ENCODE assay signal across 7 mouse cellular contexts in the genomic region with DNA sequence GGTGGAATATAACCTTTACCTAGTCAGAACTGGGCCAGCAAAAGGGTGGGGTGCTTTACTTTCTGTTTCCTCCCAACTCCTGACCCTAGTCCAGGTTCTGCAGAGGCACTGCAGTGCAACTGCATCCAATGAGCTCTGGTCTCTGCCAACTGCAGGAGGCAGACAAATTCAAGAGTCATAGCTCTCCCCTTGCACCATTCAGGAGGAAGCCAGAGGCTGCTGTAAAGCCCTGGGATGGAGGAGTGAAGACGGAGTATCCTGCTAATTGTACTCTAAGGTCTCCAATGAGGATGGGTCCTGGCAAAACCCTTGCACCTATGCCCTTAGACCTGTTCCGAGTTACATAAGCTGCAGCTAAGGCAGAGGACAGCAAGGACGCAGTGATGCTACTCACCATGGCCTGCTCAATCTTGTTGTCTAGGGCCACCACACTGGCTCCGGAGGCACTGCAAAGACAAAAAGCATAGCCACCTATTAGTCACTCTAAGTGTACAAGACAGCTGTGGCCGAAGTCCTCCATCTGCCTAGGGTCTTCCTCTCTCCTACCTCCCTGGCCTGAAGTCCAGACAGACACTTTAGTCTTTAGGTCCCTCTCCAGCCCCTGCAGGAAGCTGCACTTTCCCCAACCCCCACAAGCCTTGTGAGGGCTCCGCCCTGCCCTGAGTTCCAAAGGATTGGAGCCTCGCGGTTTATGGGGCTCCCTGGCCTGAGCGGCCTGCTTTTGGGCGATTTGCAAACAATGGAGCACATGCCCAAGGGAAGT. TPM values are rescaled to one million over a fixed set of nuclear protein-coding genes. Genes with fewer than 3 reads are reported as not detected.
DNase-seq lines count a peak whose midpoint lies in the region; ATAC-seq and TF ChIP-seq lines count a peak whose summit lies in the region.

No protein-coding gene starts in this region.

- H3K79me2 ChIP-seq in CH12.LX (replicated peaks; ENCODE audit: control insufficient read depth, extremely low read depth, insufficient read depth, poor library complexity, severe bottlenecking), result peaks cover 8% of the 10 kb centered on the region

- intact Hi-C loops in left cerebral cortex, postnatal 25 days (cut with DNase I), result loop anchor here (2.0 kb wide), 1 partner anchor 57 kb away; no protein-coding TSS in a partner anchor

- peak overlapping the region; percentile 96 for H3K9ac ChIP-seq in CH12.LX (ENCODE audit: insufficient read depth, low read depth)
- peak overlapping the region; percentile 67 for H3K9ac ChIP-seq in heart, embryonic 15.5 days
- H3K9ac ChIP-seq in stomach, embryonic 16.5 days (ENCODE audit: low read length), result peak overlapping the region; percentile 77

- TF ChIP-seq CTCF in CH12.LX (conservative IDR thresholded peaks at IDR 0.05 in 1 of 2, IDR thresholded peaks at IDR 0.05 in 1 of 2; ENCODE audit: low read depth in 2 of 2, low read length in 2 of 2), result no peak

- peaks cover 4 to 5% of the 10 kb centered on the region in 2 experiments for H3K36me3 ChIP-seq in CH12.LX (replicated peaks in 1 of 2; ENCODE audit: control insufficient read depth in 1 of 2, insufficient read depth in 1 of 2, low read length in 1 of 2)
- H3K36me3 ChIP-seq in embryonic facial prominence, embryonic 10.5 days (replicated peaks), result peaks cover 13% of the 10 kb centered on the region
- H3K36me3 ChIP-seq in heart, embryonic 15.5 days, result no peaks in the 10 kb centered on the region
- H3K36me3 ChIP-seq in midbrain, embryonic 10.5 days, result peaks cover 11% of the 10 kb centered on the region
- H3K36me3 ChIP-seq in stomach, embryonic 16.5 days (ENCODE audit: control insufficient read depth, insufficient read depth, low read length), result no peaks in the 10 kb centered on the region

- ATAC-seq in heart, embryonic 15.5 days (replicated peaks; ENCODE audit: insufficient number of reproducible peaks, insufficient read depth, low FRiP score, low read depth), result 0 out of 2 replicates have a peak, but pooled peaks have one; percentile 19
- peak; percentile 55 for ATAC-seq in stomach, embryonic 16.5 days (ENCODE audit: insufficient read depth, low FRiP score)

- peaks cover 6 to 61% of the 10 kb centered on the region in 2 experiments; a peak in 3 of 4 replicates for H3K4me1 ChIP-seq in CH12.LX (ENCODE audit: control insufficient read depth in 1 of 2, insufficient read depth in 2 of 2)
- H3K4me1 ChIP-seq in embryonic facial prominence, embryonic 10.5 days, result peaks cover 14% of the 10 kb centered on the region
- peaks cover 25% of the 10 kb centered on the region for H3K4me1 ChIP-seq in heart, embryonic 15.5 days (replicated peaks)
- H3K4me1 ChIP-seq in midbrain, embryonic 10.5 days, result peaks cover 20% of the 10 kb centered on the region
- H3K4me1 ChIP-seq in stomach, embryonic 16.5 days (ENCODE audit: control insufficient read depth, insufficient read depth, low read length), result 0 out of 2 replicates have a peak, but pooled peaks cover 5% of the 10 kb centered on the region

- dilution Hi-C loops in CH12.LX (cut with MboI; ENCODE audit: extremely low pct_ligation_motif_present, extremely low pct_unique_long_range_greater_than_20kb, low sequenced_read_pairs), result no loop called here

- H3K4me3 ChIP-seq in CH12.LX (replicated peaks in 1 of 3; ENCODE audit: low read depth in 2 of 3, low read length in 2 of 3, poor library complexity in 1 of 3), result peak overlapping the region; percentile 62 to 77 (median 70)
- peak overlapping the region; percentile 62 for H3K4me3 ChIP-seq in embryonic facial prominence, embryonic 10.5 days
- peak overlapping the region; percentile 60 for H3K4me3 ChIP-seq in heart, embryonic 15.5 days
- peak overlapping the region; percentile 61 for H3K4me3 ChIP-seq in midbrain, embryonic 10.5 days
- peak overlapping the region; percentile 59 for H3K4me3 ChIP-seq in stomach, embryonic 16.5 days (replicated peaks; ENCODE audit: low read length)

- TF ChIP-seq POLR2A in CH12.LX (IDR thresholded peaks at IDR 0.05; ENCODE audit: low read depth, low read length), result no peak

- peak overlapping the region; percentile 82; the same call in 1 of the 2 replicates for H3K27ac ChIP-seq in CH12.LX (ENCODE audit: insufficient read depth, low read depth)
- peak overlapping the region; percentile 90 for H3K27ac ChIP-seq in embryonic facial prominence, embryonic 10.5 days (replicated peaks)
- H3K27ac ChIP-seq in heart, embryonic 15.5 days, result peak overlapping the region; percentile 92
- H3K27ac ChIP-seq in midbrain, embryonic 10.5 days (replicated peaks), result peak overlapping the region; percentile 93
- peak overlapping the region; percentile 93 for H3K27ac ChIP-seq in stomach, embryonic 16.5 days (ENCODE audit: low read length)

- H3K4me2 ChIP-seq in CH12.LX (ENCODE audit: insufficient read depth, low read depth, poor library complexity, severe bottlenecking), result peak overlapping the region; percentile 77
- peak overlapping the region; percentile 68 for H3K4me2 ChIP-seq in heart, embryonic 15.5 days
- peak overlapping the region; percentile 52 for H3K4me2 ChIP-seq in stomach, embryonic 16.5 days (ENCODE audit: low read depth, low read length)

- 20% methylated on average over 10 of the region's 10 CpGs for WGBS in embryonic facial prominence, embryonic 10.5 days
- WGBS in heart, embryonic 15.5 days, result 20% methylated on average over 10 of the region's 10 CpGs
- 24% methylated on average over 10 of the region's 10 CpGs for WGBS in midbrain, embryonic 10.5 days
- WGBS in stomach, embryonic 16.5 days, result 19% methylated on average over 10 of the region's 10 CpGs

- TF ChIP-seq RAD21 in CH12.LX (IDR thresholded peaks at IDR 0.05; ENCODE audit: low read depth, low read length), result no peak

- DNase-seq in CH12.LX (ENCODE audit: extremely low read depth) (no peak), NIH3T3 (ENCODE audit: low read depth) (peak; percentile 61)
- peak; percentile 20 for DNase-seq in embryonic facial prominence, embryonic 10.5 days (ENCODE audit: low spot score)
- peak; percentile 24 to 25 for DNase-seq in left cerebral cortex, postnatal 25 days (ENCODE audit: low spot score in 2 of 2)
- no peak for DNase-seq in midbrain, embryonic 10.5 days (ENCODE audit: low spot score)

- in situ Hi-C loops in CH12.LX (cut with MboI; ENCODE audit: low pct_ligation_motif_present, low pct_unique_long_range_greater_than_20kb, low sequenced_read_pairs), result no loop called here

- TF ChIP-seq EP300 in CH12.LX (IDR thresholded peaks at IDR 0.05; ENCODE audit: low read length), result no peak

- no peaks in the 10 kb centered on the region for H3K9me3 ChIP-seq in CH12.LX (replicated peaks; ENCODE audit: low read length)
- H3K9me3 ChIP-seq in embryonic facial prominence, embryonic 10.5 days, result no peaks in the 10 kb centered on the region
- H3K9me3 ChIP-seq in heart, embryonic 15.5 days (replicated peaks), result no peaks in the 10 kb centered on the region
- no peaks in the 10 kb centered on the region for H3K9me3 ChIP-seq in midbrain, embryonic 10.5 days (replicated peaks)
- no peaks in the 10 kb centered on the region for H3K9me3 ChIP-seq in stomach, embryonic 16.5 days (replicated peaks; ENCODE audit: control insufficient read depth, low read length)

- no peaks in the 10 kb centered on the region for H3K27me3 ChIP-seq in CH12.LX (replicated peaks)
- peaks cover 98% of the 10 kb centered on the region for H3K27me3 ChIP-seq in embryonic facial prominence, embryonic 10.5 days (replicated peaks; ENCODE audit: low read depth, poor library complexity, severe bottlenecking)
- H3K27me3 ChIP-seq in heart, embryonic 15.5 days, result no peaks in the 10 kb centered on the region; the same call in 1 of the 2 replicates
- peaks cover 98% of the 10 kb centered on the region for H3K27me3 ChIP-seq in midbrain, embryonic 10.5 days (ENCODE audit: low read depth, poor library complexity, severe bottlenecking)
- H3K27me3 ChIP-seq in stomach, embryonic 16.5 days (ENCODE audit: control insufficient read depth, insufficient read depth, low read length), result no peaks in the 10 kb centered on the region; the same call in 1 of the 2 replicates

TF ChIP-seq in CH12.LX, 34 proteins besides CTCF, POLR2A, EP300 and RAD21:
- TF ChIP-seq USF1 (IDR thresholded peaks at IDR 0.05; ENCODE audit: low read depth, low read length) (no peak), E2F4 (IDR thresholded peaks at IDR 0.05; ENCODE audit: insufficient replicate concordance, low read depth, low read length) (no peak), JUN (IDR thresholded peaks at IDR 0.05; ENCODE audit: insufficient read depth, low read depth, low read length) (no peak), POLR2AphosphoS2 (IDR thresholded peaks at IDR 0.05; ENCODE audit: low read depth, low read length) (no peak), MEF2A (IDR thresholded peaks at IDR 0.05; ENCODE audit: borderline replicate concordance, low read depth, low read length) (no peak), HCFC1 (IDR thresholded peaks at IDR 0.05; ENCODE audit: low read depth, low read length) (no peak)

RNA-seq across cellular contexts. Expression of a gene that starts 58.6 kb away (rescaled TPM):
- total RNA-seq in CH12.LX (2012; rRNA removed) (6.9 and 15.2 TPM in 2 replicates), CH12.LX (2014; rRNA removed) (28.7 and 32.8 TPM in 2 replicates)
- 8.2 and 8.4 TPM in 2 replicates for polyA plus RNA-seq in CH12.LX (2012; ENCODE audit: insufficient read length, low read depth)
- 112 and 115 TPM in 2 replicates for polyA plus RNA-seq in embryonic facial prominence, embryonic 10.5 days (2016; fragmentation: Nextera tagmentation; extraction: Ambion mirVana)
- polyA plus RNA-seq in heart, embryonic 15.5 days (2015; fragmentation: Nextera tagmentation; extraction: Ambion mirVana), result 183 and 190 TPM in 2 replicates
- total RNA-seq in left cerebral cortex, postnatal 25 days (2021), result 100 to 1,000 TPM; 113 to 134 TPM
- 133 and 146 TPM in 2 replicates for polyA plus RNA-seq in midbrain, embryonic 10.5 days (2016; fragmentation: Nextera tagmentation; extraction: Ambion mirVana)
- polyA plus RNA-seq in stomach, embryonic 16.5 days (2015; fragmentation: Nextera tagmentation; extraction: Ambion mirVana), result 94.0 and 108 TPM in 2 replicates

Comparison
In these comparisons a context has a peak if more than half of its experiments do, and no peak if none do; other contexts are left out.
1. DNase-seq: peak in NIH3T3 (single experiment), embryonic facial prominence, embryonic 10.5 days (single experiment) and left cerebral cortex, postnatal 25 days (2 of 2); none in CH12.LX (single experiment) and midbrain, embryonic 10.5 days (single experiment).
2. RNA of a gene that starts 58.6 kb away (polyA plus RNA-seq): 183 to 190 TPM in heart, embryonic 15.5 days, 133 to 146 TPM in midbrain, embryonic 10.5 days, 112 to 115 TPM in embryonic facial prominence, embryonic 10.5 days and 94.0 to 108 TPM in stomach, embryonic 16.5 days; 8.2 to 8.4 TPM in CH12.LX; every median in the first group is over 10 times any median in the second.
3. Peak in every context shown above with its lines, with median percentiles within 50 percentile points of each other: H3K27ac ChIP-seq, H3K4me2 ChIP-seq, H3K4me3 ChIP-seq and H3K9ac ChIP-seq.